Mouse (Mus musculus) thymus, adult 2 months (tissue): ENCODE measurements around the gene Kank4.

Source experiments
- CTCF ChIP-seq: fragments of 200-500 bp; IDR thresholded peaks from 2 replicates; pipeline ENCODE4 v1.5.1; 2012; ENCODE audit warnings: mild to moderate bottlenecking, control low read depth, low read length, moderate library complexity, borderline replicate concordance; ENCODE audit not compliant: control insufficient read depth, poor library complexity, insufficient read depth; ENCODE audit errors: extremely low read depth
- POLR2A ChIP-seq: fragments of 200-500 bp; IDR thresholded peaks from 2 replicates; pipeline ENCODE4 v1.6.1; 2012; ENCODE audit warnings: mild to moderate bottlenecking, low read length, control low read depth, moderate library complexity; ENCODE audit not compliant: control insufficient read depth, poor library complexity, insufficient read depth; ENCODE audit errors: extremely low read depth

- TF ChIP-seq CTCF (no peak), POLR2A (no peak)
Observed at GRCm38 (mm10) chr4:98727959-98728347, 89.4 kb downstream of the Kank4 start.
